Mouse (Mus musculus): ENCODE results near the gene Tmprss7. TPM values are rescaled to one million over a fixed set of nuclear protein-coding genes. Genes with fewer than 3 reads are reported as not detected.
A peak's percentile ranks its signal among the peaks of the same experiment; 100 is the strongest.

Gene Tmprss7
- polyA plus RNA-seq, 1 experiment from 2014 or later, result not detected

GRCm38 (mm10) chr16:45653009-45653933 is 40.2 kb downstream of the Tmprss7 start:
- Histone ChIP-seq H3K9ac (peak overlapping the region; percentile 61; the same call in 1 of the 2 replicates), H3K27ac (ENCODE audit: poor library complexity, severe bottlenecking) (no peak overlapping the region), H3K9me3 (replicated peaks) (no peaks in the 10 kb centered on the region), H3K4me1 (replicated peaks) (peaks cover 16% of the 10 kb centered on the region), H3K4me3 (peak overlapping the region; percentile 47), H3K36me3 (no peaks in the 10 kb centered on the region), H3K4me2 (peak overlapping the region; percentile 95), H3K27me3 (replicated peaks) (0 out of 2 replicates have a peak, but pooled peaks cover 4% of the 10 kb centered on the region)
- 6% methylated on average over 17 of the region's 17 CpGs for WGBS
- ATAC-seq (ENCODE audit: insufficient number of reproducible peaks, low FRiP score), result no peak

DNA sequence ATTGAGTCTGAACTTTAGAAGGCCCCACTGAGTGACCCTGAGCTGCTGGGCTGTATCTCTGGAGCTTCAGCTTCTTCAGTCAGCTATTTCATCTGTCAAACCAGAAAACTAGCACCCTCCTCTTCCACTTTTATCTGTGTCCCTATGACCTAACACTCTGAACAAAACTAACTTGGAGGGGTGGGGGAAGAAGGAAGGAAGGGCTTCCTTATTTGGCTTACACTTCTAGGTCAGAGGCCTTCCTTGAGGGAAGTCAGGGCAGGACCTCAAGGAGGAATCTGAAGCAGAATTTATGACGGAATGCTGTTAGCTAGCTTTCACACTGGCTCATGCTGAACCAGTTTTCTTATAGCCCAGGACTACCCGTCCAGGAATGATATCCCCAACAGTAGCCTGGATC is 42.0 kb downstream of the Tmprss7 start:
- ATAC-seq (ENCODE audit: insufficient number of reproducible peaks, low FRiP score), result 0 out of 2 replicates have a peak, but pooled peaks have one; percentile 25
- H3K36me3 ChIP-seq, result no peaks in the 10 kb centered on the region
- H3K4me3 ChIP-seq, result no peak overlapping the region
- peaks cover 16% of the 10 kb centered on the region for H3K4me1 ChIP-seq (replicated peaks)
- H3K4me2 ChIP-seq, result no peak overlapping the region
- no peak overlapping the region for H3K27ac ChIP-seq (ENCODE audit: poor library complexity, severe bottlenecking)
- 0 out of 2 replicates have a peak, but pooled peaks cover 4% of the 10 kb centered on the region for H3K27me3 ChIP-seq (replicated peaks)
- WGBS, result 41% methylated on average over 2 of the region's 2 CpGs
- no peaks in the 10 kb centered on the region for H3K9me3 ChIP-seq (replicated peaks)
- H3K9ac ChIP-seq, result no peak overlapping the region

- no peaks in the 10 kb centered on the region for H3K36me3 ChIP-seq
- H3K27me3 ChIP-seq (replicated peaks), result no peaks in the 10 kb centered on the region
- H3K4me3 ChIP-seq, result no peak overlapping the region
- no peaks in the 10 kb centered on the region for H3K9me3 ChIP-seq (replicated peaks)
- ATAC-seq (ENCODE audit: insufficient number of reproducible peaks, low FRiP score), result peak; percentile 48; the same call in 1 of the 2 replicates
- H3K27ac ChIP-seq (ENCODE audit: poor library complexity, severe bottlenecking), result no peak overlapping the region
- no peak overlapping the region for H3K9ac ChIP-seq
- no peak overlapping the region for H3K4me2 ChIP-seq
- WGBS, result 48% methylated on average over 6 of the region's 6 CpGs
- peaks cover 7% of the 10 kb centered on the region; the same call in 1 of the 2 replicates for H3K4me1 ChIP-seq (replicated peaks)
These were observed 49.1 kb downstream of the Tmprss7 start for GRCm38 (mm10) chr16:45644380-45644779.

DNA sequence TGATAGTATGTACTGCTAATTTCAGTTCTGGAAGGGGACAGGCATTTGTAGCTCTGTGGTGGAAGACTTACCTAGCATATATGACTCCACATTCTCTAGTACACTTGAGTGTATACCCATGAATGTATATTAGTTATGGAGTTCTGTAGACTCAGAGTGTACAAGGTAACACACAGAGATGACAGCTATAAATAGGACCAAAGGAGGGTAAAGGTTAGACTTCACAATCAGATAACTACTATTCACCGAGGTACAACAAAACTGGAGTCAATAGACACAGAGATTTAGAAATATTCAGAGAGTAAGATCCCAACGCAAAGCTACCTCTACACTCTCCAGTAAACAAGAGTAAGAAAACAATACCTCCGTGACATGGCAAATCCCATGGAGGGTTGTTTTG is 49.5 kb downstream of the Tmprss7 start:
- no peak overlapping the region for H3K4me2 ChIP-seq
- H3K4me1 ChIP-seq (replicated peaks), result peaks cover 7% of the 10 kb centered on the region; the same call in 1 of the 2 replicates
- H3K36me3 ChIP-seq, result no peaks in the 10 kb centered on the region
- H3K4me3 ChIP-seq, result no peak overlapping the region
- H3K27ac ChIP-seq (ENCODE audit: poor library complexity, severe bottlenecking), result no peak overlapping the region
- ATAC-seq (ENCODE audit: insufficient number of reproducible peaks, low FRiP score), result no peak
- no peaks in the 10 kb centered on the region for H3K9me3 ChIP-seq (replicated peaks)
- H3K27me3 ChIP-seq (replicated peaks), result no peaks in the 10 kb centered on the region
- 82% methylated on average over 3 of the region's 3 CpGs for WGBS
- H3K9ac ChIP-seq, result no peak overlapping the region

DNA sequence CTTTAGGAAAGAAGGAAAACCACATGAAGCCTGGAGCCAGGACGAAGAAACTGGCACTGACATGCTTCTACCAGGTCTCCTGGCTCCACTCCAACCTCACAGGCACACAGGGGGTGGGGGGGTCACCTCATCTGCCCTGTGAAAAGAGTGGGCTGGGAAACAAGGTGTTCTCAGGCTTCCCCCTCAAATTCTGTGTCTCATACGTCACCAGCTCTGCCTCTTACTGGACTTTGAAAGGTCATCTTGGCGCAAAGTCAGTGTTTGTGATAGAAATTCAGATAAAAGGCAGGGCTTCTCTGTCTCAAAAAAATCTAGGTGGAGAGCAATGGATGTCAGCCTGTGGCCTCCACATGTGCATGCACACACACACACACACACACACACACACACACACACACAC is 52.2 kb downstream of the Tmprss7 start:
- Histone ChIP-seq H3K4me1 (replicated peaks) (peaks cover 7% of the 10 kb centered on the region; the same call in 1 of the 2 replicates), H3K9ac (no peak overlapping the region), H3K9me3 (replicated peaks) (no peaks in the 10 kb centered on the region), H3K4me3 (no peak overlapping the region), H3K4me2 (no peak overlapping the region), H3K36me3 (no peaks in the 10 kb centered on the region), H3K27ac (ENCODE audit: poor library complexity, severe bottlenecking) (peak overlapping the region; percentile 1; the same call in 1 of the 2 replicates), H3K27me3 (replicated peaks) (no peaks in the 10 kb centered on the region)
- no peak for ATAC-seq (ENCODE audit: insufficient number of reproducible peaks, low FRiP score)
- WGBS, result 46% methylated on average over 3 of the region's 3 CpGs

DNA sequence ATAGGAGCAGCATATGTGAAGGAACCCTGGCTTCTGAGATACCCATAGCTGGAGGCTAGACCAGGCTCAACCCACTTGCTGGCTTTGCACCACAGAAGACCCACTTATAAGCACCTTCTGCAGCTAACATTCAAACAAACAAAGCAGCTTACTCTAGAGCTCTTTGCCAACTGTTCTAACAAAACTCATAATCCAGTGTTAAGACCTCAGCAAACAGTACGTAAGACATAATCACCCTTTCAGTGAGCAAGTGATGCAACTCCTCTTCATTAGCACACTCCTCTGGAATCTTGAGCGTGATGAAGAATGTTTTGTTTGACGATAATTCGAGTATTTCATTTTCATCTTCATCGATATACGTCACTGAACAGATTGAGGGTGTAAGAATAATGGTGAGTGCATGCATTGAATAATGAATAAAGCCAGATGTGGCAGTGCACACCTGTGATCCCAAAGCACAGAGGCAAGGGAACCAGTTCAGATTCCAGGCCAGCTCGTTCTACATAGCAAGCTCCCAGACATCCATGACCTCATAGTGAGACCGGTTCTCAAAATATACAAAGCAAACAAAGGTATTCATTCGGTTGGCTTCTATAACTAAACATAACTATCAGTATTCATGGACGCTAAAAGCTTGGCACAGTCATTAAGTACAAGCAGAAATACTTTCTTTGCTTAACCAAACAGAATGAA is 53.2 kb downstream of the Tmprss7 start:
- no peaks in the 10 kb centered on the region for H3K9me3 ChIP-seq (replicated peaks)
- H3K27ac ChIP-seq (ENCODE audit: poor library complexity, severe bottlenecking), result peak overlapping the region; percentile 6; the same call in 1 of the 2 replicates
- ATAC-seq (ENCODE audit: insufficient number of reproducible peaks, low FRiP score), result no peak
- no peaks in the 10 kb centered on the region for H3K36me3 ChIP-seq
- no peak overlapping the region for H3K4me3 ChIP-seq
- no peak overlapping the region for H3K9ac ChIP-seq
- no peak overlapping the region for H3K4me2 ChIP-seq
- peaks cover 7% of the 10 kb centered on the region; the same call in 1 of the 2 replicates for H3K4me1 ChIP-seq (replicated peaks)
- H3K27me3 ChIP-seq (replicated peaks), result no peaks in the 10 kb centered on the region
- WGBS, result 61% methylated on average over 10 of the region's 10 CpGs

- H3K4me3 ChIP-seq, result no peak overlapping the region
- WGBS, result 72% methylated on average over 2 of the region's 2 CpGs
These were observed 57.6 kb downstream of the Tmprss7 start for GRCm38 (mm10) chr16:45635826-45636225.

DNA sequence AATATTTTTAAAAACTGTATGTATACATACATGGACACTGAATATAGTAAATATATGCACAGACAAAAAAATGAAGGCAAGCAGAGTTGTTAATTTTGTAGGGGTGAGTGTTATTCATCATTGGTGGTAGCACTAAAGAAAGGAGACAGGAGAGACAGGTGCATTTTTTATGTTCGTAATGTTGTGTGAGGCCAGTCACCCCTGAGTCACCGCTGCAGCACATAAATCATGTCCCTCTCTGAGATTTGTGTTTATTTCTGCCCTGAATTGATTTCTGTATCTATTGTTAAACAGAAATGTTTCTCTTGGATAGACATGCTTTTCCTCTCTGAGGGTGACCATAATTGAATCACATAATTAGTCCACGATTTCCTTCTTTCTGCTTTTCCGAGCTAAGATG is 61.0 kb downstream of the Tmprss7 start:
- no peak overlapping the region for H3K27ac ChIP-seq (ENCODE audit: poor library complexity, severe bottlenecking)
- no peaks in the 10 kb centered on the region for H3K27me3 ChIP-seq (replicated peaks)
- H3K36me3 ChIP-seq, result no peaks in the 10 kb centered on the region
- H3K4me3 ChIP-seq, result no peak overlapping the region
- 79% methylated on average over 4 of the region's 4 CpGs for WGBS
- peaks cover 9% of the 10 kb centered on the region for H3K4me1 ChIP-seq (replicated peaks)
- H3K4me2 ChIP-seq, result no peak overlapping the region
- no peaks in the 10 kb centered on the region for H3K9me3 ChIP-seq (replicated peaks)
- H3K9ac ChIP-seq, result no peak overlapping the region
- no peak for ATAC-seq (ENCODE audit: insufficient number of reproducible peaks, low FRiP score)

More at GRCm38 (mm10) chr16:45635826-45636225, 57.6 kb downstream of the Tmprss7 start:
- Histone ChIP-seq H3K9ac (no peak overlapping the region), H3K9me3 (replicated peaks) (no peaks in the 10 kb centered on the region), H3K4me2 (no peak overlapping the region), H3K27ac (ENCODE audit: poor library complexity, severe bottlenecking) (no peak overlapping the region), H3K4me1 (replicated peaks) (no peaks in the 10 kb centered on the region), H3K36me3 (no peaks in the 10 kb centered on the region), H3K27me3 (replicated peaks) (no peaks in the 10 kb centered on the region)
- no peak for ATAC-seq (ENCODE audit: insufficient number of reproducible peaks, low FRiP score)

- Histone ChIP-seq H3K4me3 (no peak overlapping the region), H3K9ac (no peak overlapping the region), H3K4me1 (replicated peaks) (peaks cover 9% of the 10 kb centered on the region), H3K27me3 (replicated peaks) (no peaks in the 10 kb centered on the region), H3K36me3 (no peaks in the 10 kb centered on the region), H3K9me3 (replicated peaks) (no peaks in the 10 kb centered on the region), H3K4me2 (no peak overlapping the region), H3K27ac (ENCODE audit: poor library complexity, severe bottlenecking) (no peak overlapping the region)
- peak; percentile 42; the same call in 1 of the 2 replicates for ATAC-seq (ENCODE audit: insufficient number of reproducible peaks, low FRiP score)
- 51% methylated on average over 5 of the region's 5 CpGs for WGBS
These were observed 63.0 kb downstream of the Tmprss7 start for GRCm38 (mm10) chr16:45630347-45630960.

DNA sequence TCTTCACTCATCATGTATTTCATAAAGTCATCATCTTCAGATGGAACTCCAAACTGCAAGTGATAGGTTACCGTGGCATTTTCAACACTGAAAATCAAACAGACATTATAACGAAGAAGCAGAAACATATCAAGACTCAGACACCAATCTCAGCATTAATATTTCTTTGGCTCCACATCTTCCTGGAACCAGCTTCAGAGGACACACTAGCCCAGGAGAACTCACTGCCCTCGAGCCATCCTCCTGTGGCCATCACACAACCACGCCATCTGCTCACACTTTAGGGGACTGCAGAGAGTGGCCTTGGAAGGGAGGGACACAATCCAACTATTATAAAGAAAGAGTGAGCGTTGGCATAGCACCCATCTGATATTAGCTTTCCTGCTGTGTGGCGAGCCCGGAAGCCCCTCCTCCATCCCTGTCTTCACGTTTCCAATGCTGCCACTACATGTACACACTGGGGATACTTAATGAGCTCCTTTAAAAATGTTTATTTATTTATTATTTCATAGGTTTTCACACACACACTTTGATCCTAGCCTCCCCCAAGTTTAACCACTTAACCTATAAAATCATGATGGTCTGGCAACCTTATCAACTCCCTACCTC is 63.9 kb downstream of the Tmprss7 start:
- H3K4me3 ChIP-seq, result no peak overlapping the region
- H3K9ac ChIP-seq, result no peak overlapping the region
- no peaks in the 10 kb centered on the region for H3K9me3 ChIP-seq (replicated peaks)
- H3K27ac ChIP-seq (ENCODE audit: poor library complexity, severe bottlenecking), result no peak overlapping the region
- no peak overlapping the region for H3K4me2 ChIP-seq
- peaks cover 12% of the 10 kb centered on the region for H3K4me1 ChIP-seq (replicated peaks)
- H3K27me3 ChIP-seq (replicated peaks), result no peaks in the 10 kb centered on the region
- ATAC-seq (ENCODE audit: insufficient number of reproducible peaks, low FRiP score), result peak; percentile 25; the same call in 1 of the 2 replicates
- H3K36me3 ChIP-seq, result no peaks in the 10 kb centered on the region
- WGBS, result 56% methylated on average over 8 of the region's 8 CpGs

Data from heart, embryonic 12.5 days (tissue).